Mouse (Mus musculus) myocyte (in vitro differentiated cells): ENCODE data around the gene Snx30. TPM values are rescaled to one million over a fixed set of nuclear protein-coding genes. Genes with fewer than 3 reads are reported as not detected.

ENCODE experiments used
- H3K27me3 ChIP-seq: one replicate; pipeline ENCODE4 v1.6.1; 2011; ENCODE audit not compliant: control insufficient read depth, insufficient read depth, insufficient read length
- H3K36me3 ChIP-seq: one replicate; pipeline ENCODE4 v1.6.1; 2011; ENCODE audit not compliant: control insufficient read depth, insufficient read depth
- H3K4me2 ChIP-seq: one replicate; pipeline ENCODE4 v1.6.1; 2011; ENCODE audit warnings: low read depth, control low read depth
- H3K4me3 ChIP-seq: one replicate; pipeline ENCODE4 v1.5.1; 2011; ENCODE audit warnings: mild to moderate bottlenecking, control low read depth, moderate library complexity
- H3K79me2 ChIP-seq: one replicate; pipeline ENCODE4 v1.6.1; 2011; ENCODE audit not compliant: control insufficient read depth, insufficient read depth
- H3ac ChIP-seq: one replicate; pipeline ENCODE4 v1.6.1; 2011; ENCODE audit not compliant: control insufficient read depth, insufficient read length
- CEBPB ChIP-seq: IDR thresholded peaks from 2 replicates; pipeline ENCODE4 v1.6.1; 2011; ENCODE audit warnings: mild to moderate bottlenecking, moderate library complexity; ENCODE audit not compliant: poor library complexity, insufficient read depth, severe bottlenecking
- E2F4 ChIP-seq: IDR thresholded peaks from one replicate; pipeline ENCODE4 v1.6.1; 2011; ENCODE audit warnings: mild to moderate bottlenecking, control low read depth, moderate library complexity; ENCODE audit not compliant: insufficient read depth
- MAX ChIP-seq: IDR thresholded peaks from one replicate; pipeline ENCODE4 v1.6.1; 2011; ENCODE audit warnings: low read depth, mild to moderate bottlenecking, control low read depth
- MYOD1 ChIP-seq, 3 experiments: IDR thresholded peaks; one replicate each; pipeline ENCODE4 v1.6.1; 2011; ENCODE audit warnings: control low read depth in 2 of 3, low read depth in 2 of 3, mild to moderate bottlenecking in 2 of 3, moderate library complexity in 1 of 3; ENCODE audit not compliant: insufficient read length in 2 of 3, control insufficient read depth in 1 of 3
- MYOG ChIP-seq, 3 experiments: IDR thresholded peaks; one replicate each; pipeline ENCODE4 v1.6.1; 2011; ENCODE audit warnings: control low read depth in 2 of 3, low read depth in 2 of 3, mild to moderate bottlenecking in 2 of 3; ENCODE audit not compliant: insufficient read length in 2 of 3, control insufficient read depth in 1 of 3, insufficient read depth in 1 of 3
- POLR2A ChIP-seq: IDR thresholded peaks from one replicate; pipeline ENCODE4 v1.6.1; 2011; ENCODE audit warnings: low read depth, mild to moderate bottlenecking, control low read depth, moderate library complexity; ENCODE audit not compliant: insufficient read length
- POLR2AphosphoS2 ChIP-seq: IDR thresholded peaks from one replicate; pipeline ENCODE4 v1.6.1; 2011; ENCODE audit warnings: low read depth, control low read depth; ENCODE audit not compliant: insufficient read length
- REST ChIP-seq: IDR thresholded peaks from one replicate; pipeline ENCODE4 v1.6.1; 2011; ENCODE audit warnings: mild to moderate bottlenecking, control low read depth, moderate library complexity; ENCODE audit not compliant: insufficient read depth, insufficient read length
- SRF ChIP-seq: IDR thresholded peaks from one replicate; pipeline ENCODE4 v1.6.1; 2011; ENCODE audit warnings: low read depth; ENCODE audit not compliant: control insufficient read depth, insufficient read length
- TCF12 ChIP-seq: IDR thresholded peaks from one replicate; pipeline ENCODE4 v1.6.1; 2011; ENCODE audit warnings: mild to moderate bottlenecking, control low read depth; ENCODE audit not compliant: poor library complexity, insufficient read depth, severe bottlenecking
- TCF3 ChIP-seq: IDR thresholded peaks from one replicate; pipeline ENCODE4 v1.6.1; 2011; ENCODE audit warnings: low read depth, control low read depth; ENCODE audit not compliant: insufficient read length
- USF1 ChIP-seq: IDR thresholded peaks from one replicate; pipeline ENCODE4 v1.6.1; 2011; ENCODE audit warnings: low read depth, mild to moderate bottlenecking, control low read depth, moderate library complexity
- polyA plus RNA-seq: library from polyadenylated mRNA; unstranded; fragments of >200 nt; fragmentation: generic; extraction: Trizol; gene quantifications from one replicate; pipeline ENCODE4 v1.2.1, GENCODE M21; 2012; ENCODE audit warnings: missing spikeins

Snx30 gene
- polyA plus RNA-seq, 1 experiment: 2.6 TPM

GRCm38 (mm10) chr4:59897814-59898520 is 92.3 kb downstream of the Snx30 start:
- H3K4me2 ChIP-seq: no peak overlapping the region
- H3ac ChIP-seq: no peak overlapping the region
- H3K27me3 ChIP-seq: no peaks in the 10 kb centered on the region
- peaks cover 5% of the 10 kb centered on the region for H3K36me3 ChIP-seq
- no peak for TF ChIP-seq TCF12
- TF ChIP-seq MYOD1 (IDR thresholded peaks at IDR 0.05; ENCODE audit: control insufficient read depth in 1 of 3, insufficient read length in 2 of 3, low read depth in 2 of 3): no peak
- TF ChIP-seq MAX: no peak
- H3K4me3 ChIP-seq: no peak overlapping the region
- no peaks in the 10 kb centered on the region for H3K79me2 ChIP-seq

GRCm38 (mm10) chr4:59898521-59898919 is 92.9 kb downstream of the Snx30 start:
- Histone ChIP-seq H3K4me2 (no peak overlapping the region), H3K4me3 (no peak overlapping the region), H3K79me2 (no peaks in the 10 kb centered on the region), H3K27me3 (no peaks in the 10 kb centered on the region), H3K36me3 (peaks cover 5% of the 10 kb centered on the region), H3ac (no peak overlapping the region)
- no peak for TF ChIP-seq USF1
- no peak for TF ChIP-seq REST

GRCm38 (mm10) chr4:59901810-59902209 is 96.2 kb downstream of the Snx30 start:
- Histone ChIP-seq H3K79me2 (no peaks in the 10 kb centered on the region), H3ac (no peak overlapping the region), H3K36me3 (no peaks in the 10 kb centered on the region), H3K4me3 (no peak overlapping the region), H3K27me3 (no peaks in the 10 kb centered on the region), H3K4me2 (no peak overlapping the region)
- TF ChIP-seq E2F4 (no peak), POLR2AphosphoS2 (no peak), SRF (no peak), POLR2A (no peak), MAX (no peak), USF1 (no peak), REST (no peak), MYOG (IDR thresholded peaks at IDR 0.05; ENCODE audit: control insufficient read depth in 1 of 3, insufficient read depth in 1 of 3, insufficient read length in 2 of 3, low read depth in 2 of 3) (no peak), TCF3 (no peak), CEBPB (no peak), MYOD1 (IDR thresholded peaks at IDR 0.05; ENCODE audit: control insufficient read depth in 1 of 3, insufficient read length in 2 of 3, low read depth in 2 of 3) (no peak), TCF12 (no peak)

- no peak overlapping the region for H3K4me3 ChIP-seq
- TF ChIP-seq USF1 (no peak), MYOG (IDR thresholded peaks at IDR 0.05; ENCODE audit: control insufficient read depth in 1 of 3, insufficient read depth in 1 of 3, insufficient read length in 2 of 3, low read depth in 2 of 3) (no peak), MYOD1 (IDR thresholded peaks at IDR 0.05; ENCODE audit: control insufficient read depth in 1 of 3, insufficient read length in 2 of 3, low read depth in 2 of 3) (no peak), TCF12 (no peak), TCF3 (no peak)
- H3K4me2 ChIP-seq: no peak overlapping the region
- H3K79me2 ChIP-seq: no peaks in the 10 kb centered on the region
- no peaks in the 10 kb centered on the region for H3K36me3 ChIP-seq
- no peaks in the 10 kb centered on the region for H3K27me3 ChIP-seq
- H3ac ChIP-seq: no peak overlapping the region
Measured at GRCm38 (mm10) chr4:59902547-59902946, 96.9 kb downstream of the Snx30 start.

GRCm38 (mm10) chr4:59907092-59907491 is 101.5 kb downstream of the Snx30 start:
- H3K27me3 ChIP-seq: no peaks in the 10 kb centered on the region
- H3K79me2 ChIP-seq: no peaks in the 10 kb centered on the region
- H3K4me2 ChIP-seq: no peak overlapping the region
- H3K4me3 ChIP-seq: no peak overlapping the region
- no peak for TF ChIP-seq POLR2AphosphoS2
- H3K36me3 ChIP-seq: no peaks in the 10 kb centered on the region
- H3ac ChIP-seq: no peak overlapping the region

- H3K79me2 ChIP-seq: no peaks in the 10 kb centered on the region
- H3K36me3 ChIP-seq: no peaks in the 10 kb centered on the region
- no peak overlapping the region for H3K4me3 ChIP-seq
- H3ac ChIP-seq: no peak overlapping the region
- TF ChIP-seq MYOG (IDR thresholded peaks at IDR 0.05; ENCODE audit: control insufficient read depth in 1 of 3, insufficient read depth in 1 of 3, insufficient read length in 2 of 3, low read depth in 2 of 3) (peak in 2 of 3 experiments; percentile 14 to 42), MYOD1 (IDR thresholded peaks at IDR 0.05; ENCODE audit: control insufficient read depth in 1 of 3, insufficient read length in 2 of 3, low read depth in 2 of 3) (no peak), CEBPB (no peak), E2F4 (no peak), SRF (peak; percentile 56), MAX (no peak)
- H3K4me2 ChIP-seq: no peak overlapping the region
- H3K27me3 ChIP-seq: no peaks in the 10 kb centered on the region
Measured at GRCm38 (mm10) chr4:59907657-59908230, 102.1 kb downstream of the Snx30 start.
